Mouse (Mus musculus) G1E (cell line): ENCODE data around the gene Apbb1.

Experiments
- CTCF ChIP-seq: IDR thresholded peaks from 2 replicates; pipeline ENCODE4 v1.5.1; 2012; ENCODE audit warnings: low read depth, low read length, inconsistent platforms, mixed read lengths
- GATA1 ChIP-seq: IDR thresholded peaks from 2 replicates; pipeline ENCODE4 v1.6.1; 2012; ENCODE audit warnings: borderline replicate concordance, low read length, inconsistent platforms, mixed read lengths
- POLR2AphosphoS5 ChIP-seq: IDR thresholded peaks from 2 replicates; pipeline ENCODE4 v1.6.1; 2012; ENCODE audit warnings: low read depth, low read length, inconsistent platforms; ENCODE audit not compliant: insufficient replicate concordance
- TAL1 ChIP-seq: conservative IDR thresholded peaks from 2 replicates; pipeline ENCODE4 v1.6.1; 2012; ENCODE audit warnings: low read depth, low read length, inconsistent platforms, mixed read lengths

GRCm38 (mm10) chr7:105555571-105555970 is 25.9 kb downstream of the Apbb1 start:
- no peak for TF ChIP-seq CTCF
- TF ChIP-seq GATA1, result no peak
- no peak for TF ChIP-seq POLR2AphosphoS5
- no peak for TF ChIP-seq TAL1
